Mouse (Mus musculus): ENCODE measurements around the gene Cdv3. TPM values are rescaled to one million over a fixed set of nuclear protein-coding genes. Genes with fewer than 3 reads are reported as not detected.
"Not testable (repeated sequence)": the region's sequence is repeated elsewhere in the genome, so short reads cannot be mapped to it uniquely, and the experiment has no call there.

Gene Cdv3
- total and polyA plus RNA-seq, 3 experiments, result 115 to 258 (median 232) TPM

GRCm38 (mm10) chr9:103358545-103358944, 7.1 kb downstream of the Cdv3 start:
- Histone ChIP-seq H3K4me1 (ENCODE audit: control insufficient read depth in 1 of 2, insufficient read depth in 2 of 2, low read length in 2 of 2) (peaks cover 15 to 20% of the 10 kb centered on the region in 2 experiments; a peak in 3 of 4 replicates), H3K36me3 (ENCODE audit: control insufficient read depth in 1 of 2, insufficient read depth in 2 of 2, low read length in 2 of 2) (peaks cover 49 to 59% of the 10 kb centered on the region in 2 experiments), H3K4me3 (ENCODE audit: control insufficient read depth in 1 of 2, insufficient read depth in 1 of 2, low read depth in 2 of 2, low read length in 2 of 2) (no peak overlapping the region), H3K79me2 (ENCODE audit: control insufficient read depth, insufficient read depth, low read length, poor library complexity) (peaks cover 35% of the 10 kb centered on the region), H3K27ac (ENCODE audit: control insufficient read depth, low read depth, low read length) (no peak overlapping the region), H3K27me3 (ENCODE audit: control insufficient read depth in 1 of 2, insufficient read depth in 2 of 2, low read length in 2 of 2) (no peaks in the 10 kb centered on the region), H3K9ac (ENCODE audit: control insufficient read depth, low read depth, low read length, poor library complexity, severe bottlenecking) (no peak overlapping the region), H3K9me3 (replicated peaks; ENCODE audit: insufficient read depth, low read length) (no peaks in the 10 kb centered on the region)
- TF ChIP-seq ZNF384 (IDR thresholded peaks at IDR 0.05; ENCODE audit: low read depth, low read length) (peak; percentile 55; the same call in 1 of the 2 replicates), ELF1 (IDR thresholded peaks at IDR 0.05; ENCODE audit: low read depth, low read length) (no peak)
- no peak for DNase-seq (ENCODE audit: low read depth, low spot score)

- TF ChIP-seq CTCF (IDR thresholded peaks at IDR 0.05 in 2 of 3, conservative IDR thresholded peaks at IDR 0.05 in 1 of 3; ENCODE audit: control insufficient read depth in 1 of 3, insufficient read depth in 1 of 3, low read depth in 2 of 3, low read length in 3 of 3, poor library complexity in 1 of 3, severe bottlenecking in 1 of 3) (peak in 2 of 3 experiments; percentile 38 to 41; a peak in 4 of 6 replicates), ZC3H11A (IDR thresholded peaks at IDR 0.05; ENCODE audit: low read depth, low read length) (no peak)
- Histone ChIP-seq H3K4me3 (ENCODE audit: control insufficient read depth in 1 of 2, insufficient read depth in 1 of 2, low read depth in 2 of 2, low read length in 2 of 2) (no peak overlapping the region), H3K4me1 (ENCODE audit: control insufficient read depth in 1 of 2, insufficient read depth in 2 of 2, low read length in 2 of 2) (peaks cover 14 to 15% of the 10 kb centered on the region in 2 experiments; a peak in 3 of 4 replicates), H3K36me3 (ENCODE audit: control insufficient read depth in 1 of 2, insufficient read depth in 2 of 2, low read length in 2 of 2) (peaks cover 44 to 54% of the 10 kb centered on the region in 2 experiments), H3K27ac (ENCODE audit: control insufficient read depth, low read depth, low read length) (no peak overlapping the region), H3K9ac (ENCODE audit: control insufficient read depth, low read depth, low read length, poor library complexity, severe bottlenecking) (no peak overlapping the region), H3K27me3 (ENCODE audit: control insufficient read depth in 1 of 2, insufficient read depth in 2 of 2, low read length in 2 of 2) (no peaks in the 10 kb centered on the region), H3K79me2 (ENCODE audit: control insufficient read depth, insufficient read depth, low read length, poor library complexity) (peaks cover 28% of the 10 kb centered on the region), H3K9me3 (replicated peaks; ENCODE audit: insufficient read depth, low read length) (no peaks in the 10 kb centered on the region)
- DNase-seq (ENCODE audit: low read depth, low spot score), result peak; percentile 60
Observed at GRCm38 (mm10) chr9:103357893-103358292, 7.7 kb downstream of the Cdv3 start.

- H3K79me2 ChIP-seq (ENCODE audit: control insufficient read depth, insufficient read depth, low read length, poor library complexity); H3K27ac ChIP-seq (ENCODE audit: control insufficient read depth, low read depth, low read length); H3K4me3 ChIP-seq (ENCODE audit: control insufficient read depth in 1 of 2, insufficient read depth in 1 of 2, low read depth in 2 of 2, low read length in 2 of 2); DNase-seq (ENCODE audit: low read depth, low spot score); H3K9me3 ChIP-seq (replicated peaks; ENCODE audit: insufficient read depth, low read length); H3K27me3 ChIP-seq (ENCODE audit: control insufficient read depth in 1 of 2, insufficient read depth in 2 of 2, low read length in 2 of 2); H3K4me1 ChIP-seq (ENCODE audit: control insufficient read depth in 1 of 2, insufficient read depth in 2 of 2, low read length in 2 of 2); H3K9ac ChIP-seq (ENCODE audit: control insufficient read depth, low read depth, low read length, poor library complexity, severe bottlenecking): not testable (repeated sequence)
- H3K36me3 ChIP-seq (ENCODE audit: control insufficient read depth in 1 of 2, insufficient read depth in 2 of 2, low read length in 2 of 2), result peaks cover 21 to 38% of the 10 kb centered on the region in 2 experiments
Observed at GRCm38 (mm10) chr9:103353500-103354260, 12.0 kb downstream of the Cdv3 start.

GRCm38 (mm10) chr9:103348791-103349190, 16.8 kb downstream of the Cdv3 start:
- no peak overlapping the region for H3K4me3 ChIP-seq (ENCODE audit: control insufficient read depth in 1 of 2, insufficient read depth in 1 of 2, low read depth in 2 of 2, low read length in 2 of 2)
- H3K4me1 ChIP-seq (ENCODE audit: control insufficient read depth in 1 of 2, insufficient read depth in 2 of 2, low read length in 2 of 2), result peaks cover 9 to 27% of the 10 kb centered on the region in 2 experiments
- H3K79me2 ChIP-seq (ENCODE audit: control insufficient read depth, insufficient read depth, low read length, poor library complexity), result no peaks in the 10 kb centered on the region
- TF ChIP-seq MEF2A (IDR thresholded peaks at IDR 0.05; ENCODE audit: extremely low read depth, insufficient replicate concordance, low read depth, low read length, poor library complexity, severe bottlenecking), result no peak
- H3K9ac ChIP-seq (ENCODE audit: control insufficient read depth, low read depth, low read length, poor library complexity, severe bottlenecking), result no peak overlapping the region
- no peaks in the 10 kb centered on the region for H3K27me3 ChIP-seq (ENCODE audit: control insufficient read depth in 1 of 2, insufficient read depth in 2 of 2, low read length in 2 of 2)
- DNase-seq (ENCODE audit: low read depth, low spot score), result no peak
- H3K27ac ChIP-seq (ENCODE audit: control insufficient read depth, low read depth, low read length), result no peak overlapping the region
- no peaks in the 10 kb centered on the region for H3K9me3 ChIP-seq (replicated peaks; ENCODE audit: insufficient read depth, low read length)
- peaks cover 35 to 44% of the 10 kb centered on the region in 2 experiments for H3K36me3 ChIP-seq (ENCODE audit: control insufficient read depth in 1 of 2, insufficient read depth in 2 of 2, low read length in 2 of 2)

Data from MEL (cell line).